Mouse (Mus musculus) heart, postnatal 0 days (tissue): ENCODE data around the gene Psmg1.

Experiments
- CTCF ChIP-seq: IDR thresholded peaks from 2 replicates; pipeline ENCODE4 v1.5.1; 2016; ENCODE audit warnings: antibody characterized with exemption, control low read depth, low read depth
- EP300 ChIP-seq: IDR thresholded peaks from 2 replicates; pipeline ENCODE4 v1.6.1; 2016; ENCODE audit warnings: antibody characterized with exemption, low read depth

DNA sequence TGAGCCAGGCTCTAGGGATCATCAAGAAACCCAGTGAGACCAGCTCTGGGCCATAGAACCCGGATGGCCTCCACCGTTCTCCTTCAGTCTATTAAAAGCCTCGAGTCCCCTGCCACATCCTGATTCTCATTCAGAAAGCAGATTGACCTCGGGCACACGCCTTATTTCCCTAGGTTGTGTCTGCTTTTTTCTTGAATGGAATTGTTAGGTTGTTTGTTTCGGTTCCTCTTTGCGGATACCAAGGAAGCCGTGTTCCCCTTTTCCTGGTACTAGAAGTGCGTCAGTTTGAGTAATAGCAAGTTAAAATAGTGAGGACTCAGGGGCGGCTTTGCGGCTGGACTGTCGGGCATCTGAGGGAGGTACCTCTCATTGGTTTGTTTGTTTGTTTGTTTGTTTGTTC, 59.3 kb downstream of the Psmg1 start:
- no peak for TF ChIP-seq CTCF
- no peak for TF ChIP-seq EP300
